ENCODE assay signal across 31 mouse cellular contexts in genomic region chr11:44728271-44728670, GRCm38 (mm10).
DNase-seq lines count a peak whose midpoint lies in the region; ATAC-seq and TF ChIP-seq lines count a peak whose summit lies in the region.
"Had no signal": no experiment of that assay in that cellular context is flagged by ENCODE, and none has a peak within 500 bp of the region (broad histone marks: within the 10 kb centered on the region; RNA-seq: fewer than 3 reads in every experiment).

No protein-coding gene starts in this region.

- no peak for TF ChIP-seq CTCF in lung, embryonic 14.5 days (IDR thresholded peaks at IDR 0.05; ENCODE audit: low read depth)

- no peak overlapping the region for H3K9ac ChIP-seq in forebrain, embryonic 14.5 days (ENCODE audit: low read length)
- no peak overlapping the region for H3K9ac ChIP-seq in forebrain, embryonic 12.5 days
- H3K9ac ChIP-seq in lung, embryonic 14.5 days = no peak overlapping the region
- no peak overlapping the region for H3K9ac ChIP-seq in embryonic facial prominence, embryonic 14.5 days (ENCODE audit: low read depth, low read length)
- H3K9ac ChIP-seq: heart, embryonic 13.5 days; hindbrain, embryonic 15.5 days; kidney, embryonic 15.5 days; limb, embryonic 15.5 days; liver, embryonic 14.5 days; lung, embryonic 15.5 days; midbrain, embryonic 15.5 days; neural tube, embryonic 15.5 days had no signal

- no peak overlapping the region for H3K27ac ChIP-seq in forebrain, embryonic 14.5 days (ENCODE audit: low read depth, low read length)
- no peak overlapping the region for H3K27ac ChIP-seq in forebrain, embryonic 12.5 days
- no peak overlapping the region for H3K27ac ChIP-seq in lung, embryonic 14.5 days (ENCODE audit: low read depth)
- H3K27ac ChIP-seq in embryonic facial prominence, embryonic 14.5 days (replicated peaks; ENCODE audit: low read depth, low read length) = no peak overlapping the region
- H3K27ac ChIP-seq: heart, embryonic 13.5 days; hindbrain, embryonic 10.5 days; hindbrain, embryonic 15.5 days; kidney, embryonic 15.5 days; layer of hippocampus, adult 2 months; limb, embryonic 15.5 days; liver, embryonic 14.5 days; lung, embryonic 15.5 days; midbrain, embryonic 10.5 days; midbrain, embryonic 15.5 days; neural tube, embryonic 15.5 days had no signal

- H3K36me3 ChIP-seq in forebrain, embryonic 14.5 days (ENCODE audit: control insufficient read depth, insufficient read depth, low read length) = no peaks in the 10 kb centered on the region
- no peaks in the 10 kb centered on the region for H3K36me3 ChIP-seq in forebrain, embryonic 12.5 days (replicated peaks)
- H3K36me3 ChIP-seq in lung, embryonic 14.5 days (ENCODE audit: insufficient read depth) = no peaks in the 10 kb centered on the region
- H3K36me3 ChIP-seq in embryonic facial prominence, embryonic 14.5 days (ENCODE audit: control insufficient read depth, insufficient read depth, low read length) = no peaks in the 10 kb centered on the region
- H3K36me3 ChIP-seq: heart, embryonic 13.5 days; hindbrain, embryonic 10.5 days; hindbrain, embryonic 15.5 days; kidney, embryonic 15.5 days; limb, embryonic 15.5 days; lung, embryonic 15.5 days; midbrain, embryonic 10.5 days; midbrain, embryonic 15.5 days; neural tube, embryonic 15.5 days had no signal

- WGBS in forebrain, embryonic 14.5 days = 81% methylated on average over 2 of the region's 2 CpGs
- 95% methylated on average over 2 of the region's 2 CpGs for WGBS in forebrain, embryonic 12.5 days
- WGBS in lung, embryonic 14.5 days = 67% methylated on average over 2 of the region's 2 CpGs
- 80% methylated on average over 2 of the region's 2 CpGs for WGBS in embryonic facial prominence, embryonic 14.5 days

- ATAC-seq in forebrain, embryonic 14.5 days = no peak
- no peak for ATAC-seq in forebrain, embryonic 12.5 days (ENCODE audit: low FRiP score)
- no peak for ATAC-seq in lung, embryonic 14.5 days (ENCODE audit: insufficient read depth)
- no peak for ATAC-seq in embryonic facial prominence, embryonic 14.5 days (ENCODE audit: low read depth)
- ATAC-seq: activated CD4-positive, CD25-positive, alpha-beta regulatory T cell, adult 4 months; forebrain, embryonic 16.5 days; midbrain, embryonic 15.5 days had no signal

- H3K27me3 ChIP-seq in forebrain, embryonic 14.5 days (replicated peaks; ENCODE audit: control insufficient read depth, insufficient read depth, low read length) = no peaks in the 10 kb centered on the region
- H3K27me3 ChIP-seq in forebrain, embryonic 12.5 days = no peaks in the 10 kb centered on the region
- no peaks in the 10 kb centered on the region for H3K27me3 ChIP-seq in lung, embryonic 14.5 days (ENCODE audit: insufficient read depth, low read length)
- H3K27me3 ChIP-seq in embryonic facial prominence, embryonic 14.5 days (replicated peaks; ENCODE audit: control insufficient read depth, insufficient read depth, low read length) = no peaks in the 10 kb centered on the region
- H3K27me3 ChIP-seq: heart, embryonic 13.5 days; hindbrain, embryonic 15.5 days; kidney, embryonic 15.5 days; limb, embryonic 15.5 days; lung, embryonic 15.5 days; midbrain, embryonic 15.5 days; neural tube, embryonic 15.5 days had no signal

- H3K9me3 ChIP-seq in forebrain, embryonic 14.5 days (replicated peaks; ENCODE audit: control insufficient read depth, low read length) = no peaks in the 10 kb centered on the region
- no peaks in the 10 kb centered on the region for H3K9me3 ChIP-seq in forebrain, embryonic 12.5 days
- H3K9me3 ChIP-seq in lung, embryonic 14.5 days (ENCODE audit: low read depth, low read length) = no peaks in the 10 kb centered on the region
- no peaks in the 10 kb centered on the region for H3K9me3 ChIP-seq in embryonic facial prominence, embryonic 14.5 days (ENCODE audit: control insufficient read depth, low read length)
- H3K9me3 ChIP-seq: heart, embryonic 13.5 days; hindbrain, embryonic 10.5 days; hindbrain, embryonic 15.5 days; kidney, embryonic 15.5 days; limb, embryonic 15.5 days; lung, embryonic 15.5 days; midbrain, embryonic 10.5 days; midbrain, embryonic 15.5 days; neural tube, embryonic 15.5 days had no signal

- H3K4me1 ChIP-seq in forebrain, embryonic 14.5 days (ENCODE audit: control insufficient read depth, insufficient read depth, low read length) = no peaks in the 10 kb centered on the region
- H3K4me1 ChIP-seq in forebrain, embryonic 12.5 days = 0 out of 2 replicates have a peak, but pooled peaks cover 2% of the 10 kb centered on the region
- no peaks in the 10 kb centered on the region for H3K4me1 ChIP-seq in lung, embryonic 14.5 days (ENCODE audit: insufficient read depth)
- H3K4me1 ChIP-seq in embryonic facial prominence, embryonic 14.5 days (ENCODE audit: control insufficient read depth, insufficient read depth, low read length) = peaks cover 5% of the 10 kb centered on the region; the same call in 1 of the 2 replicates
- H3K4me1 ChIP-seq: lung, embryonic 15.5 days; midbrain, embryonic 15.5 days had no signal

- H3K4me2 ChIP-seq in forebrain, embryonic 14.5 days (ENCODE audit: low read length) = no peak overlapping the region
- H3K4me2 ChIP-seq in forebrain, embryonic 12.5 days = no peak overlapping the region
- no peak overlapping the region for H3K4me2 ChIP-seq in lung, embryonic 14.5 days
- H3K4me2 ChIP-seq in embryonic facial prominence, embryonic 14.5 days (ENCODE audit: low read depth, low read length) = no peak overlapping the region
- H3K4me2 ChIP-seq: heart, embryonic 13.5 days; hindbrain, embryonic 15.5 days; kidney, embryonic 15.5 days; limb, embryonic 15.5 days; lung, embryonic 15.5 days; midbrain, embryonic 15.5 days; neural tube, embryonic 15.5 days had no signal

- peak; percentile 71 for DNase-seq in forebrain, embryonic 14.5 days (ENCODE audit: low spot score)
- DNase-seq in lung, embryonic 14.5 days = peak; percentile 27
- DNase-seq in lung, adult 18-20 months = no peak
- DNase-seq in embryonic facial prominence, embryonic 14.5 days (ENCODE audit: low spot score) = peak; percentile 24
- no peak for DNase-seq in cerebellum, adult 11 months
- DNase-seq in layer of hippocampus, adult 9-11 months = no peak
- DNase-seq in heart, postnatal 4 days = no peak
- DNase-seq: adrenal gland, adult 8-10 months; cerebellum, adult 11-12 months; cerebellum, postnatal 10 days; gastrocnemius, postnatal 36 days; heart, postnatal 10 days; kidney, adult 18-20 months; kidney, postnatal 25 days; right cerebral cortex, postnatal 25 days; spleen, adult 18-20 months; thymus, postnatal 25 days had no signal

- H3K4me3 ChIP-seq in forebrain, embryonic 14.5 days (ENCODE audit: low read depth, low read length) = no peak overlapping the region
- no peak overlapping the region for H3K4me3 ChIP-seq in forebrain, embryonic 12.5 days (replicated peaks)
- no peak overlapping the region for H3K4me3 ChIP-seq in lung, embryonic 14.5 days (ENCODE audit: low read depth, low read length)
- no peak overlapping the region for H3K4me3 ChIP-seq in embryonic facial prominence, embryonic 14.5 days (ENCODE audit: low read depth, low read length)
- H3K4me3 ChIP-seq: heart, embryonic 13.5 days; hindbrain, embryonic 10.5 days; hindbrain, embryonic 15.5 days; kidney, embryonic 15.5 days; layer of hippocampus, adult 2 months; limb, embryonic 15.5 days; lung, embryonic 15.5 days; midbrain, embryonic 10.5 days; midbrain, embryonic 15.5 days; neural tube, embryonic 15.5 days had no signal

Comparison
In these comparisons a context has a peak if more than half of its experiments do, and no peak if none do; other contexts are left out.
1. DNase-seq: peak in forebrain, embryonic 14.5 days (single experiment), lung, embryonic 14.5 days (single experiment) and embryonic facial prominence, embryonic 14.5 days (single experiment); none in lung, adult 18-20 months (0 of 2), cerebellum, adult 11 months (single experiment), layer of hippocampus, adult 9-11 months (single experiment) and heart, postnatal 4 days (single experiment).